Mouse (Mus musculus): Measurements from ENCODE around the gene Fam19a5. TPM values are rescaled to one million over a fixed set of nuclear protein-coding genes. Genes with fewer than 3 reads are reported as not detected.

Gene Fam19a5
- polyA plus RNA-seq, 1 experiment from 2014 or later, result 0.24 TPM

GRCm38 (mm10) chr15:87667416-87667815 is 123.3 kb downstream of the Fam19a5 start:
- no peak for ATAC-seq
- Histone ChIP-seq H3K27me3 (replicated peaks; ENCODE audit: insufficient read depth, low read length) (no peaks in the 10 kb centered on the region), H3K27ac (ENCODE audit: low read length) (no peak overlapping the region), H3K4me2 (replicated peaks; ENCODE audit: low read depth, low read length) (no peak overlapping the region), H3K4me1 (ENCODE audit: insufficient read depth, low read depth, low read length) (no peaks in the 10 kb centered on the region), H3K9me3 (ENCODE audit: low read length) (no peaks in the 10 kb centered on the region), H3K9ac (replicated peaks; ENCODE audit: low read depth) (no peak overlapping the region), H3K36me3 (ENCODE audit: insufficient read depth, low read length) (no peaks in the 10 kb centered on the region), H3K4me3 (ENCODE audit: low read depth, low read length) (no peak overlapping the region)
- TF ChIP-seq EP300 (IDR thresholded peaks at IDR 0.05) (no peak), CTCF (IDR thresholded peaks at IDR 0.05) (no peak)
- DNase-seq (ENCODE audit: low spot score), result no peak
- 76% methylated on average over 7 of the region's 7 CpGs for WGBS

- Histone ChIP-seq H3K27me3 (replicated peaks; ENCODE audit: insufficient read depth, low read length) (no peaks in the 10 kb centered on the region), H3K9me3 (ENCODE audit: low read length) (no peaks in the 10 kb centered on the region), H3K4me2 (replicated peaks; ENCODE audit: low read depth, low read length) (no peak overlapping the region), H3K4me1 (ENCODE audit: insufficient read depth, low read depth, low read length) (no peaks in the 10 kb centered on the region), H3K4me3 (ENCODE audit: low read depth, low read length) (no peak overlapping the region), H3K36me3 (ENCODE audit: insufficient read depth, low read length) (no peaks in the 10 kb centered on the region), H3K27ac (ENCODE audit: low read length) (no peak overlapping the region), H3K9ac (replicated peaks; ENCODE audit: low read depth) (no peak overlapping the region)
- no peak for DNase-seq (ENCODE audit: low spot score)
- 60% methylated on average over 5 of the region's 5 CpGs for WGBS
- ATAC-seq, result no peak
- TF ChIP-seq CTCF (IDR thresholded peaks at IDR 0.05) (no peak), EP300 (IDR thresholded peaks at IDR 0.05) (no peak)
Observed at GRCm38 (mm10) chr15:87668112-87668511, 124.0 kb downstream of the Fam19a5 start.

GRCm38 (mm10) chr15:87671929-87672328 is 127.8 kb downstream of the Fam19a5 start:
- TF ChIP-seq CTCF (IDR thresholded peaks at IDR 0.05) (no peak), EP300 (IDR thresholded peaks at IDR 0.05) (no peak)
- Histone ChIP-seq H3K27me3 (replicated peaks; ENCODE audit: insufficient read depth, low read length) (no peaks in the 10 kb centered on the region), H3K4me2 (replicated peaks; ENCODE audit: low read depth, low read length) (no peak overlapping the region), H3K27ac (ENCODE audit: low read length) (no peak overlapping the region), H3K9me3 (ENCODE audit: low read length) (no peaks in the 10 kb centered on the region), H3K9ac (replicated peaks; ENCODE audit: low read depth) (no peak overlapping the region), H3K36me3 (ENCODE audit: insufficient read depth, low read length) (no peaks in the 10 kb centered on the region), H3K4me1 (ENCODE audit: insufficient read depth, low read depth, low read length) (no peaks in the 10 kb centered on the region), H3K4me3 (ENCODE audit: low read depth, low read length) (no peak overlapping the region)
- 62% methylated on average over 9 of the region's 9 CpGs for WGBS
- no peak for ATAC-seq
- no peak for DNase-seq (ENCODE audit: low spot score)

GRCm38 (mm10) chr15:87678711-87679110 is 134.6 kb downstream of the Fam19a5 start:
- no peak overlapping the region for H3K4me2 ChIP-seq (replicated peaks; ENCODE audit: low read depth, low read length)
- ATAC-seq (no peak), DNase-seq (ENCODE audit: low spot score) (no peak)
- no peaks in the 10 kb centered on the region for H3K4me1 ChIP-seq (ENCODE audit: insufficient read depth, low read depth, low read length)
- H3K9ac ChIP-seq (replicated peaks; ENCODE audit: low read depth), result no peak overlapping the region
- H3K27ac ChIP-seq (ENCODE audit: low read length), result no peak overlapping the region
- H3K27me3 ChIP-seq (replicated peaks; ENCODE audit: insufficient read depth, low read length), result no peaks in the 10 kb centered on the region
- no peak for TF ChIP-seq EP300 (IDR thresholded peaks at IDR 0.05)
- no peak for TF ChIP-seq CTCF (IDR thresholded peaks at IDR 0.05)
- H3K36me3 ChIP-seq (ENCODE audit: insufficient read depth, low read length), result no peaks in the 10 kb centered on the region
- H3K9me3 ChIP-seq (ENCODE audit: low read length), result no peaks in the 10 kb centered on the region
- WGBS, result 38% methylated on average over 6 of the region's 6 CpGs
- H3K4me3 ChIP-seq (ENCODE audit: low read depth, low read length), result no peak overlapping the region

GRCm38 (mm10) chr15:87682410-87682809 is 138.3 kb downstream of the Fam19a5 start:
- H3K9me3 ChIP-seq (ENCODE audit: low read length), result no peaks in the 10 kb centered on the region
- H3K4me2 ChIP-seq (replicated peaks; ENCODE audit: low read depth, low read length), result no peak overlapping the region
- H3K9ac ChIP-seq (replicated peaks; ENCODE audit: low read depth), result no peak overlapping the region
- H3K4me1 ChIP-seq (ENCODE audit: insufficient read depth, low read depth, low read length), result no peaks in the 10 kb centered on the region
- no peak overlapping the region for H3K4me3 ChIP-seq (ENCODE audit: low read depth, low read length)
- ATAC-seq, result no peak
- no peak for TF ChIP-seq EP300 (IDR thresholded peaks at IDR 0.05)
- no peak for TF ChIP-seq CTCF (IDR thresholded peaks at IDR 0.05)
- no peak overlapping the region for H3K27ac ChIP-seq (ENCODE audit: low read length)
- no peaks in the 10 kb centered on the region for H3K36me3 ChIP-seq (ENCODE audit: insufficient read depth, low read length)
- DNase-seq (ENCODE audit: low spot score), result no peak
- no peaks in the 10 kb centered on the region for H3K27me3 ChIP-seq (replicated peaks; ENCODE audit: insufficient read depth, low read length)
- 63% methylated on average over 3 of the region's 3 CpGs for WGBS

- Histone ChIP-seq H3K27me3 (replicated peaks; ENCODE audit: insufficient read depth, low read length) (no peaks in the 10 kb centered on the region), H3K4me2 (replicated peaks; ENCODE audit: low read depth, low read length) (no peak overlapping the region), H3K9ac (replicated peaks; ENCODE audit: low read depth) (no peak overlapping the region), H3K4me3 (ENCODE audit: low read depth, low read length) (no peak overlapping the region), H3K4me1 (ENCODE audit: insufficient read depth, low read depth, low read length) (no peaks in the 10 kb centered on the region), H3K27ac (ENCODE audit: low read length) (no peak overlapping the region), H3K36me3 (ENCODE audit: insufficient read depth, low read length) (no peaks in the 10 kb centered on the region), H3K9me3 (ENCODE audit: low read length) (no peaks in the 10 kb centered on the region)
- no peak for DNase-seq (ENCODE audit: low spot score)
- TF ChIP-seq CTCF (IDR thresholded peaks at IDR 0.05), result no peak
- WGBS, result 38% methylated on average over 10 of the region's 10 CpGs
- no peak for ATAC-seq
Observed at GRCm38 (mm10) chr15:87686415-87687040, 142.4 kb downstream of the Fam19a5 start.

Data from lung, postnatal 0 days (tissue).